Mouse (Mus musculus) heart, embryonic 14.5 days (tissue): ENCODE results near the gene Nagk. TPM values are rescaled to one million over a fixed set of nuclear protein-coding genes. Genes with fewer than 3 reads are reported as not detected.

ENCODE experiments used
- ATAC-seq: fragments of 200-750 bp; cut with Nextera tagmentation; 2 replicates; pipeline ENCODE4 v1.8.0; 2017; ENCODE audit warnings: low read depth, moderate TSS enrichment; ENCODE audit not compliant: insufficient number of reproducible peaks, insufficient read depth, low FRiP score
- H3K27ac ChIP-seq, 2 experiments: fragments of 200-500 bp in 1 of 2; fragments of 300-500 bp in 1 of 2; sonication (generic) in 1 of 2; replicated peaks in 1 of 2; 2 replicates each; pipeline ENCODE4 v1.5.1; 2012 to 2014; ENCODE audit warnings: low read depth in 2 of 2, low read length in 2 of 2, control low read depth in 1 of 2, mild to moderate bottlenecking in 1 of 2, mixed read lengths in 1 of 2; ENCODE audit not compliant: control insufficient read depth in 1 of 2, insufficient read depth in 1 of 2
- H3K27me3 ChIP-seq: fragments of 300-500 bp; sonication (generic); 2 replicates; pipeline ENCODE4 v1.6.1; 2014; ENCODE audit warnings: mild to moderate bottlenecking, low read length, control low read depth; ENCODE audit not compliant: control insufficient read depth, insufficient read depth
- H3K36me3 ChIP-seq: fragments of 300-500 bp; sonication (generic); 2 replicates; pipeline ENCODE4 v1.6.1; 2014; ENCODE audit warnings: mild to moderate bottlenecking, control low read depth, low read length, mixed read lengths; ENCODE audit not compliant: control insufficient read depth, insufficient read depth
- H3K4me1 ChIP-seq, 2 experiments: fragments of 200-500 bp in 1 of 2; fragments of 300-500 bp in 1 of 2; sonication (generic) in 1 of 2; 2 replicates each; pipeline ENCODE4 v1.6.1; 2012 to 2014; ENCODE audit warnings: low read length in 2 of 2, control low read depth in 1 of 2, mixed read lengths in 1 of 2; ENCODE audit not compliant: control insufficient read depth in 2 of 2, insufficient read depth in 2 of 2
- H3K4me2 ChIP-seq: fragments of 300-500 bp; sonication (generic); 2 replicates; pipeline ENCODE4 v1.6.1; 2014; ENCODE audit warnings: mild to moderate bottlenecking, low read length
- H3K4me3 ChIP-seq, 2 experiments: fragments of 200-500 bp in 1 of 2; fragments of 300-500 bp in 1 of 2; sonication (generic) in 1 of 2; 2 replicates each; pipeline ENCODE4 v1.5.1; 2012 to 2014; ENCODE audit warnings: low read length in 2 of 2, mild to moderate bottlenecking in 2 of 2, control low read depth in 1 of 2, low read depth in 1 of 2, moderate library complexity in 1 of 2; ENCODE audit not compliant: control insufficient read depth in 1 of 2, insufficient read depth in 1 of 2
- H3K9ac ChIP-seq: fragments of 300-500 bp; sonication (generic); 2 replicates; pipeline ENCODE4 v1.6.1; 2014; ENCODE audit warnings: mild to moderate bottlenecking, low read length
- H3K9me3 ChIP-seq: fragments of 300-500 bp; sonication (generic); 2 replicates; pipeline ENCODE4 v1.6.1; 2016; ENCODE audit warnings: low read length, control low read depth; ENCODE audit not compliant: control insufficient read depth
- WGBS: fragments of 180-500 bp; shearing (Covaris S2); extraction: QIAGEN DNeasy Blood & Tissue Kit; methylation state at CpG from one replicate; pipeline ENCODE4 v1.1.7; 2014; 5-methylcytosine and 5-hydroxymethylcytosine counted together
- polyA plus RNA-seq: library from polyadenylated mRNA; unstranded; fragments of >200 nt; fragmentation: Nextera tagmentation; extraction: Ambion mirVana; gene quantifications from 2 replicates; pipeline ENCODE4 v1.2.1, GENCODE M21; 2014

Nagk gene
- polyA plus RNA-seq, 1 experiment from 2014 or later: 69.6 TPM

GRCm38 (mm10) chr6:83836826-83837225 is 42.0 kb downstream of the Nagk start:
- no peak overlapping the region for H3K4me2 ChIP-seq
- no peaks in the 10 kb centered on the region for H3K36me3 ChIP-seq
- no peaks in the 10 kb centered on the region for H3K27me3 ChIP-seq
- H3K4me1 ChIP-seq: peaks cover 0 to 2% of the 10 kb centered on the region in 2 experiments; a peak in 2 of 4 replicates
- H3K9me3 ChIP-seq: no peaks in the 10 kb centered on the region
- H3K9ac ChIP-seq: no peak overlapping the region
- H3K4me3 ChIP-seq: no peak overlapping the region
- no peak for ATAC-seq
- H3K27ac ChIP-seq: no peak overlapping the region
- WGBS: 84% methylated on average over 2 of the region's 2 CpGs

GRCm38 (mm10) chr6:83838046-83838445 is 43.3 kb downstream of the Nagk start:
- Histone ChIP-seq H3K9me3 (no peaks in the 10 kb centered on the region), H3K4me1 (no peaks in the 10 kb centered on the region), H3K27me3 (no peaks in the 10 kb centered on the region), H3K27ac (no peak overlapping the region), H3K4me3 (no peak overlapping the region), H3K36me3 (no peaks in the 10 kb centered on the region), H3K9ac (no peak overlapping the region), H3K4me2 (no peak overlapping the region)
- no peak for ATAC-seq
- WGBS: 58% methylated on average over 2 of the region's 2 CpGs

GRCm38 (mm10) chr6:83840086-83840485 is 45.3 kb downstream of the Nagk start:
- Histone ChIP-seq H3K27ac (no peak overlapping the region), H3K4me1 (no peaks in the 10 kb centered on the region), H3K4me3 (no peak overlapping the region), H3K36me3 (no peaks in the 10 kb centered on the region), H3K27me3 (no peaks in the 10 kb centered on the region), H3K4me2 (no peak overlapping the region), H3K9ac (no peak overlapping the region), H3K9me3 (no peaks in the 10 kb centered on the region)
- no peak for ATAC-seq
- 84% methylated on average over 6 of the region's 6 CpGs for WGBS

- H3K4me1 ChIP-seq: no peaks in the 10 kb centered on the region
- H3K4me2 ChIP-seq: no peak overlapping the region
- no peak overlapping the region for H3K27ac ChIP-seq
- WGBS: 84% methylated on average over 10 of the region's 10 CpGs
- no peak overlapping the region for H3K9ac ChIP-seq
- no peaks in the 10 kb centered on the region for H3K27me3 ChIP-seq
- H3K9me3 ChIP-seq: no peaks in the 10 kb centered on the region
- no peaks in the 10 kb centered on the region for H3K36me3 ChIP-seq
- ATAC-seq: no peak
- H3K4me3 ChIP-seq: no peak overlapping the region
Observed at GRCm38 (mm10) chr6:83844913-83845312, 50.1 kb downstream of the Nagk start.

- Histone ChIP-seq H3K9ac (no peak overlapping the region), H3K4me1 (no peaks in the 10 kb centered on the region), H3K27ac (no peak overlapping the region), H3K4me3 (no peak overlapping the region), H3K9me3 (no peaks in the 10 kb centered on the region), H3K4me2 (no peak overlapping the region), H3K36me3 (no peaks in the 10 kb centered on the region), H3K27me3 (no peaks in the 10 kb centered on the region)
- no peak for ATAC-seq
- 83% methylated on average over 2 of the region's 2 CpGs for WGBS
Observed at GRCm38 (mm10) chr6:83846141-83846540, 51.4 kb downstream of the Nagk start.

- H3K9ac ChIP-seq: no peak overlapping the region
- no peaks in the 10 kb centered on the region for H3K4me1 ChIP-seq
- no peak overlapping the region for H3K4me3 ChIP-seq
- no peak overlapping the region for H3K27ac ChIP-seq
- no peaks in the 10 kb centered on the region for H3K36me3 ChIP-seq
- H3K27me3 ChIP-seq: no peaks in the 10 kb centered on the region
- 75% methylated on average over 2 of the region's 2 CpGs for WGBS
- no peak overlapping the region for H3K4me2 ChIP-seq
- ATAC-seq: no peak
- no peaks in the 10 kb centered on the region for H3K9me3 ChIP-seq
Observed at GRCm38 (mm10) chr6:83849446-83849845, 54.7 kb downstream of the Nagk start.

Other genes starting within 250 kb of the Nagk start
- 27.7 TPM in 2 replicates for gene Stambp, start 222.3 kb upstream of the Nagk start, polyA plus RNA-seq
- gene Clec4f, start 138.8 kb upstream of the Nagk start, polyA plus RNA-seq: 0.46 and 0.70 TPM in 2 replicates
- gene Cd207, start 117.1 kb upstream of the Nagk start, polyA plus RNA-seq: 0.22 TPM in 2 replicates
- not detected in 2 replicates for gene Vax2, start 83.7 kb upstream of the Nagk start, polyA plus RNA-seq
- gene Atp6v1b1, start 52.0 kb upstream of the Nagk start, polyA plus RNA-seq: not detected in 2 replicates
- not detected in 2 replicates for gene Ankrd53, start 32.3 kb upstream of the Nagk start, polyA plus RNA-seq
- 70.3 and 75.9 TPM in 2 replicates for gene Tex261, start 19.2 kb upstream of the Nagk start, polyA plus RNA-seq
- gene Paip2b, start 36.8 kb downstream of the Nagk start, polyA plus RNA-seq: 11.1 and 14.9 TPM in 2 replicates
- 51.1 and 52.3 TPM in 2 replicates for gene Zfp638, start 72.1 kb downstream of the Nagk start, polyA plus RNA-seq
- 18.6 and 19.3 TPM in 2 replicates for gene Dysf, start 213.6 kb downstream of the Nagk start, polyA plus RNA-seq